Mouse (Mus musculus) cerebral cortex, adult 2 months (tissue): ENCODE data around the gene Cbx1.

Source experiments
- WGBS: fragments of 180-500 bp; shearing (Covaris S2); methylation state at CpG from one replicate; pipeline ENCODE4 v1.1.7; 2018; 5-methylcytosine and 5-hydroxymethylcytosine counted together

Cbx1 gene

GRCm38 (mm10) chr11:96788871-96789795, at the start of gene Cbx1:
Cbx1 (plus strand) TSS chr11:96789127.
- WGBS: 1% methylated on average over 93 of the region's 93 CpGs

- WGBS: 63% methylated on average over 12 of the region's 12 CpGs
These were observed 48.1 kb upstream of the Cbx1 start for GRCm38 (mm10) chr11:96740796-96741195.

GRCm38 (mm10) chr11:96741995-96742394, 46.9 kb upstream of the Cbx1 start:
- 7% methylated on average over 12 of the region's 12 CpGs for WGBS

GRCm38 (mm10) chr11:96743000-96743399, 45.9 kb upstream of the Cbx1 start:
- 40% methylated on average over 11 of the region's 11 CpGs for WGBS

GRCm38 (mm10) chr11:96743891-96744290, 45.0 kb upstream of the Cbx1 start:
- 86% methylated on average over 4 of the region's 4 CpGs for WGBS

GRCm38 (mm10) chr11:96746648-96747047, 42.3 kb upstream of the Cbx1 start:
- 53% methylated on average over 6 of the region's 6 CpGs for WGBS

- 66% methylated on average over 3 of the region's 3 CpGs for WGBS
These were observed 41.4 kb upstream of the Cbx1 start for GRCm38 (mm10) chr11:96747555-96747954.

- 98% methylated on average over 2 of the region's 2 CpGs for WGBS
These were observed 33.6 kb upstream of the Cbx1 start for GRCm38 (mm10) chr11:96755298-96755697.

- 66% methylated on average over 4 of the region's 4 CpGs for WGBS
These were observed 31.5 kb upstream of the Cbx1 start for GRCm38 (mm10) chr11:96757421-96757820.

- 44% methylated on average over 5 of the region's 5 CpGs for WGBS
These were observed 30.5 kb upstream of the Cbx1 start for GRCm38 (mm10) chr11:96758402-96758801.

- WGBS: 37% methylated on average over 3 of the region's 3 CpGs
These were observed 28.9 kb upstream of the Cbx1 start for GRCm38 (mm10) chr11:96760042-96760441.

GRCm38 (mm10) chr11:96761984-96762383, 26.9 kb upstream of the Cbx1 start:
- WGBS: 44% methylated on average over 7 of the region's 7 CpGs

- 40% methylated on average over 15 of the region's 15 CpGs for WGBS
These were observed 26.0 kb upstream of the Cbx1 start for GRCm38 (mm10) chr11:96762742-96763470.

GRCm38 (mm10) chr11:96764511-96765350, 24.2 kb upstream of the Cbx1 start:
- 62% methylated on average over 13 of the region's 13 CpGs for WGBS

- WGBS: 65% methylated on average over 7 of the region's 7 CpGs
These were observed 23.3 kb upstream of the Cbx1 start for GRCm38 (mm10) chr11:96765645-96766044.

- 55% methylated on average over 12 of the region's 12 CpGs for WGBS
These were observed 22.4 kb upstream of the Cbx1 start for GRCm38 (mm10) chr11:96766555-96766954.

GRCm38 (mm10) chr11:96767096-96767495, 21.8 kb upstream of the Cbx1 start:
- WGBS: 33% methylated on average over 7 of the region's 7 CpGs

GRCm38 (mm10) chr11:96768240-96768639, 20.7 kb upstream of the Cbx1 start:
- WGBS: 73% methylated on average over 9 of the region's 9 CpGs

- WGBS: 96% methylated on average over 9 of the region's 9 CpGs
These were observed 17.5 kb upstream of the Cbx1 start for GRCm38 (mm10) chr11:96771274-96771975.

- 90% methylated on average over 9 of the region's 9 CpGs for WGBS
These were observed 16.5 kb upstream of the Cbx1 start for GRCm38 (mm10) chr11:96772413-96772812.

GRCm38 (mm10) chr11:96774536-96774935, 14.4 kb upstream of the Cbx1 start:
- 68% methylated on average over 3 of the region's 3 CpGs for WGBS
